In the genomic region with DNA sequence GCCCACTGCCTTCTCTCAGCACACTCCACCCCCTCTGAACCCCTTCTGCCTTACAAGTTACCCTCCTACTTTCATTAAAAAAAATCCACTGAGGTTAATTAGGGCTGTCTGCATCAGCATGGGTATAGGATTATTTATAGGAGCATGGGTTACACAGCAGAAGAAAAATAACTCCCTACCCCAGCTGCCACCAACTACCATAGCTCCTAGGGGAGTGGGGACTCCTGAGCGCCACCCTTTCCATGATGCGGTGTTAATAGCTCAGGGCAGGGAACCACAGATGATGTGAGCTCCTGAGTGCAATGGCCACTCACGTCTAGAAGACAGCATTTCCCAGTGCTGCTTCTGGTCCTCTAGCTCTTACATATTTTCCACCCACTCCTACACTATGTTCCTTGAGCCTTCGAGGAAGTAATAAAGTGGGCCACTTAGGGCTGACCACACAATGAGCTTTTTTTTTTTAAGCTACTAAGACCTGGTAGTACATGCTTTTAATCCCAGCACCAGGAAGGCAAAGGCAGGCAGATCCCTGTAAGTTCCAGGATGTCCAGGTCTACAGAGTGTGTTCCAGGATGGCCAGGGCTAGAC, we compare ENCODE assay signal across 21 mouse cellular contexts. TPM values are rescaled to one million over a fixed set of nuclear protein-coding genes. Genes with fewer than 3 reads are reported as not detected.
DNase-seq lines count a peak whose midpoint lies in the region; ATAC-seq and TF ChIP-seq lines count a peak whose summit lies in the region.
"Had no signal": no experiment of that assay in that cellular context is flagged by ENCODE, and none has a peak within 500 bp of the region (broad histone marks: within the 10 kb centered on the region; RNA-seq: fewer than 3 reads in every experiment).

No protein-coding gene starts in this region.

- no peak for TF ChIP-seq CTCF in heart, postnatal 0 days (IDR thresholded peaks at IDR 0.05; ENCODE audit: low read depth)

- DNase-seq in embryonic facial prominence, embryonic 14.5 days (ENCODE audit: low spot score) = no peak
- no peak for DNase-seq in embryonic facial prominence, embryonic 10.5 days (ENCODE audit: low spot score)
- no peak for DNase-seq in heart, postnatal 0 days (ENCODE audit: low spot score)
- no peak for DNase-seq in heart, postnatal 10 days
- no peak for DNase-seq in liver, embryonic 13.5 days
- peak; percentile 41 for DNase-seq in midbrain, embryonic 11.5 days (ENCODE audit: low spot score, missing footprints)
- DNase-seq in midbrain, embryonic 14.5 days = no peak
- DNase-seq: adrenal gland, postnatal 14 days; cerebellum, adult 8-10 months; gastrocnemius, postnatal 25 days; heart, postnatal 4 days; kidney, postnatal 10 days; left cerebral cortex, postnatal 4 days; thymus, postnatal 36 days had no signal

- H3K27me3 ChIP-seq in embryonic facial prominence, embryonic 14.5 days (replicated peaks; ENCODE audit: control insufficient read depth, insufficient read depth, low read length) = no peaks in the 10 kb centered on the region
- no peaks in the 10 kb centered on the region for H3K27me3 ChIP-seq in embryonic facial prominence, embryonic 10.5 days (replicated peaks; ENCODE audit: low read depth, poor library complexity, severe bottlenecking)
- no peaks in the 10 kb centered on the region for H3K27me3 ChIP-seq in heart, postnatal 0 days (ENCODE audit: control insufficient read depth, insufficient read depth, low read length)
- no peaks in the 10 kb centered on the region for H3K27me3 ChIP-seq in liver, embryonic 13.5 days
- no peaks in the 10 kb centered on the region for H3K27me3 ChIP-seq in liver, embryonic 12.5 days (replicated peaks)
- no peaks in the 10 kb centered on the region for H3K27me3 ChIP-seq in midbrain, embryonic 11.5 days (ENCODE audit: control insufficient read depth, insufficient read depth, low read length)
- no peaks in the 10 kb centered on the region for H3K27me3 ChIP-seq in midbrain, embryonic 14.5 days (ENCODE audit: control insufficient read depth, insufficient read depth, low read length)
- H3K27me3 ChIP-seq: hindbrain, embryonic 15.5 days; stomach, embryonic 15.5 days had no signal

- H3K27ac ChIP-seq in embryonic facial prominence, embryonic 14.5 days (replicated peaks; ENCODE audit: low read depth, low read length) = no peak overlapping the region
- H3K27ac ChIP-seq in embryonic facial prominence, embryonic 10.5 days (replicated peaks) = no peak overlapping the region
- peak overlapping the region; percentile 76 for H3K27ac ChIP-seq in heart, postnatal 0 days (ENCODE audit: low read depth)
- 0 out of 2 replicates have a peak overlapping the region, but pooled peaks have one; percentile 15 for H3K27ac ChIP-seq in liver, embryonic 13.5 days
- H3K27ac ChIP-seq in liver, embryonic 12.5 days = no peak overlapping the region
- H3K27ac ChIP-seq in midbrain, embryonic 11.5 days (ENCODE audit: low read depth, low read length) = no peak overlapping the region
- H3K27ac ChIP-seq in midbrain, embryonic 14.5 days (replicated peaks; ENCODE audit: low read depth, low read length) = no peak overlapping the region
- H3K27ac ChIP-seq: forebrain, embryonic 10.5 days; hindbrain, embryonic 15.5 days; midbrain, embryonic 10.5 days; stomach, embryonic 15.5 days had no signal

- 0 out of 2 replicates have a peak, but pooled peaks cover 6% of the 10 kb centered on the region for H3K36me3 ChIP-seq in embryonic facial prominence, embryonic 14.5 days (ENCODE audit: control insufficient read depth, insufficient read depth, low read length)
- peaks cover 18% of the 10 kb centered on the region for H3K36me3 ChIP-seq in embryonic facial prominence, embryonic 10.5 days (replicated peaks)
- H3K36me3 ChIP-seq in heart, postnatal 0 days (replicated peaks; ENCODE audit: control insufficient read depth, insufficient read depth, low read length) = 0 out of 2 replicates have a peak, but pooled peaks cover 1% of the 10 kb centered on the region
- 0 out of 2 replicates have a peak, but pooled peaks cover 3% of the 10 kb centered on the region for H3K36me3 ChIP-seq in liver, embryonic 13.5 days
- peaks cover 15% of the 10 kb centered on the region; the same call in 1 of the 2 replicates for H3K36me3 ChIP-seq in liver, embryonic 12.5 days
- no peaks in the 10 kb centered on the region for H3K36me3 ChIP-seq in midbrain, embryonic 11.5 days (ENCODE audit: control insufficient read depth, insufficient read depth, low read length)
- no peaks in the 10 kb centered on the region for H3K36me3 ChIP-seq in midbrain, embryonic 14.5 days (ENCODE audit: control insufficient read depth, insufficient read depth, low read length)
- H3K36me3 ChIP-seq: hindbrain, embryonic 15.5 days; midbrain, embryonic 10.5 days had no signal

- ATAC-seq in embryonic facial prominence, embryonic 14.5 days (ENCODE audit: low read depth) = peak; percentile 50; the same call in 1 of the 2 replicates
- no peak for ATAC-seq in heart, postnatal 0 days (ENCODE audit: insufficient read depth, low read depth)
- no peak for ATAC-seq in liver, embryonic 13.5 days (ENCODE audit: low read depth)
- ATAC-seq in liver, embryonic 12.5 days = no peak
- ATAC-seq in midbrain, embryonic 11.5 days (ENCODE audit: low FRiP score) = no peak
- no peak for ATAC-seq in midbrain, embryonic 14.5 days (ENCODE audit: low FRiP score, low TSS enrichment)
- ATAC-seq: forebrain, embryonic 16.5 days had no signal

- TF ChIP-seq EP300 in heart, postnatal 0 days (IDR thresholded peaks at IDR 0.05; ENCODE audit: low read depth) = no peak

- H3K9me3 ChIP-seq in embryonic facial prominence, embryonic 14.5 days (ENCODE audit: control insufficient read depth, low read length) = no peaks in the 10 kb centered on the region
- H3K9me3 ChIP-seq in embryonic facial prominence, embryonic 10.5 days = no peaks in the 10 kb centered on the region
- H3K9me3 ChIP-seq in heart, postnatal 0 days (replicated peaks; ENCODE audit: control insufficient read depth, low read length) = no peaks in the 10 kb centered on the region
- H3K9me3 ChIP-seq in liver, embryonic 13.5 days (replicated peaks) = no peaks in the 10 kb centered on the region
- no peaks in the 10 kb centered on the region for H3K9me3 ChIP-seq in liver, embryonic 12.5 days (replicated peaks)
- no peaks in the 10 kb centered on the region for H3K9me3 ChIP-seq in midbrain, embryonic 11.5 days (ENCODE audit: control insufficient read depth, low read length)
- no peaks in the 10 kb centered on the region for H3K9me3 ChIP-seq in midbrain, embryonic 14.5 days (ENCODE audit: control insufficient read depth, low read length)
- H3K9me3 ChIP-seq: forebrain, embryonic 10.5 days; hindbrain, embryonic 15.5 days; midbrain, embryonic 10.5 days; stomach, embryonic 15.5 days had no signal

- 78% methylated on average over 4 of the region's 4 CpGs for WGBS in embryonic facial prominence, embryonic 14.5 days
- 83% methylated on average over 4 of the region's 4 CpGs for WGBS in embryonic facial prominence, embryonic 10.5 days
- 58% methylated on average over 4 of the region's 4 CpGs for WGBS in heart, postnatal 0 days
- WGBS in liver, embryonic 13.5 days (ENCODE audit: insufficient replicate concordance) = 65% methylated on average over 4 of the region's 4 CpGs
- WGBS in liver, embryonic 12.5 days (ENCODE audit: insufficient replicate concordance) = 66% methylated on average over 4 of the region's 4 CpGs
- 81% methylated on average over 4 of the region's 4 CpGs for WGBS in midbrain, embryonic 11.5 days
- 81% methylated on average over 4 of the region's 4 CpGs for WGBS in midbrain, embryonic 14.5 days

- no peak overlapping the region for H3K9ac ChIP-seq in embryonic facial prominence, embryonic 14.5 days (ENCODE audit: low read depth, low read length)
- H3K9ac ChIP-seq in heart, postnatal 0 days (replicated peaks; ENCODE audit: low read depth, low read length) = no peak overlapping the region
- H3K9ac ChIP-seq in liver, embryonic 13.5 days = no peak overlapping the region
- H3K9ac ChIP-seq in liver, embryonic 12.5 days = no peak overlapping the region
- no peak overlapping the region for H3K9ac ChIP-seq in midbrain, embryonic 11.5 days (ENCODE audit: low read length)
- no peak overlapping the region for H3K9ac ChIP-seq in midbrain, embryonic 14.5 days (replicated peaks; ENCODE audit: low read length)
- H3K9ac ChIP-seq: hindbrain, embryonic 15.5 days; stomach, embryonic 15.5 days had no signal

- H3K4me3 ChIP-seq in embryonic facial prominence, embryonic 14.5 days (ENCODE audit: low read depth, low read length) = no peak overlapping the region
- no peak overlapping the region for H3K4me3 ChIP-seq in embryonic facial prominence, embryonic 10.5 days
- no peak overlapping the region for H3K4me3 ChIP-seq in heart, postnatal 0 days (ENCODE audit: low read depth, low read length)
- H3K4me3 ChIP-seq in liver, embryonic 13.5 days (replicated peaks) = no peak overlapping the region
- H3K4me3 ChIP-seq in liver, embryonic 12.5 days = no peak overlapping the region
- no peak overlapping the region for H3K4me3 ChIP-seq in midbrain, embryonic 11.5 days (ENCODE audit: low read depth, low read length)
- no peak overlapping the region for H3K4me3 ChIP-seq in midbrain, embryonic 14.5 days (replicated peaks; ENCODE audit: low read depth, low read length)
- H3K4me3 ChIP-seq: forebrain, embryonic 10.5 days; hindbrain, embryonic 15.5 days; midbrain, embryonic 10.5 days; stomach, embryonic 15.5 days had no signal

- no peak overlapping the region for H3K4me2 ChIP-seq in embryonic facial prominence, embryonic 14.5 days (ENCODE audit: low read depth, low read length)
- H3K4me2 ChIP-seq in heart, postnatal 0 days (ENCODE audit: low read depth, low read length) = no peak overlapping the region
- H3K4me2 ChIP-seq in liver, embryonic 13.5 days = no peak overlapping the region
- H3K4me2 ChIP-seq in liver, embryonic 12.5 days = no peak overlapping the region
- no peak overlapping the region for H3K4me2 ChIP-seq in midbrain, embryonic 11.5 days
- H3K4me2 ChIP-seq in midbrain, embryonic 14.5 days (ENCODE audit: low read length) = no peak overlapping the region
- H3K4me2 ChIP-seq: hindbrain, embryonic 15.5 days; liver, embryonic 11.5 days; stomach, embryonic 15.5 days had no signal

- intact Hi-C loops in heart, postnatal 10 days (cut with DNase I) = no loop called here

- H3K4me1 ChIP-seq in embryonic facial prominence, embryonic 14.5 days (ENCODE audit: control insufficient read depth, insufficient read depth, low read length) = peaks cover 10% of the 10 kb centered on the region
- peaks cover 15% of the 10 kb centered on the region for H3K4me1 ChIP-seq in embryonic facial prominence, embryonic 10.5 days
- peaks cover 51% of the 10 kb centered on the region for H3K4me1 ChIP-seq in heart, postnatal 0 days (ENCODE audit: control insufficient read depth, insufficient read depth)
- peaks cover 63% of the 10 kb centered on the region for H3K4me1 ChIP-seq in liver, embryonic 13.5 days (replicated peaks)
- H3K4me1 ChIP-seq in liver, embryonic 12.5 days = peaks cover 38% of the 10 kb centered on the region
- H3K4me1 ChIP-seq in midbrain, embryonic 11.5 days (ENCODE audit: control insufficient read depth, insufficient read depth, low read length) = 0 out of 2 replicates have a peak, but pooled peaks cover 2% of the 10 kb centered on the region
- no peaks in the 10 kb centered on the region for H3K4me1 ChIP-seq in midbrain, embryonic 14.5 days (ENCODE audit: control insufficient read depth, insufficient read depth, low read length)
- H3K4me1 ChIP-seq: hindbrain, embryonic 15.5 days had no signal

RNA-seq across cellular contexts. Expression of a gene that starts 44.9 kb away (rescaled TPM):
- 152 and 153 TPM in 2 replicates for polyA plus RNA-seq in embryonic facial prominence, embryonic 14.5 days (2014; fragmentation: Nextera tagmentation; extraction: Ambion mirVana)
- 132 and 136 TPM in 2 replicates for polyA plus RNA-seq in embryonic facial prominence, embryonic 10.5 days (2016; fragmentation: Nextera tagmentation; extraction: Ambion mirVana)
- 267 and 380 TPM in 2 replicates for total RNA-seq in heart, postnatal 0 days (2014; rRNA removed; ENCODE audit: low replicate concordance)
- 66.4 and 68.8 TPM in 2 replicates for polyA plus RNA-seq in heart, postnatal 0 days (2015; fragmentation: Nextera tagmentation; extraction: Ambion mirVana)
- total RNA-seq in heart, postnatal 10 days (2021) = 100 to 1,000 TPM; 117 to 118 TPM
- 112 and 118 TPM in 2 replicates for polyA plus RNA-seq in liver, embryonic 13.5 days (2015; fragmentation: Nextera tagmentation; extraction: Ambion mirVana)
- 122 and 125 TPM in 2 replicates for polyA plus RNA-seq in liver, embryonic 12.5 days (2016; fragmentation: Nextera tagmentation; extraction: Ambion mirVana)
- 116 and 127 TPM in 2 replicates for polyA plus RNA-seq in midbrain, embryonic 11.5 days (2014; fragmentation: Nextera tagmentation; extraction: Ambion mirVana)
- polyA plus RNA-seq in midbrain, embryonic 14.5 days (2014; fragmentation: Nextera tagmentation; extraction: Ambion mirVana) = 87.5 and 90.8 TPM in 2 replicates

RNA-seq across cellular contexts. Expression of a gene that starts 55.9 kb away (rescaled TPM):
- 2.9 and 3.2 TPM in 2 replicates for polyA plus RNA-seq in embryonic facial prominence, embryonic 14.5 days (2014; fragmentation: Nextera tagmentation; extraction: Ambion mirVana)
- 0.15 and 0.22 TPM in 2 replicates for polyA plus RNA-seq in embryonic facial prominence, embryonic 10.5 days (2016; fragmentation: Nextera tagmentation; extraction: Ambion mirVana)
- 0.08 TPM in 1 of 2 replicates, not detected in the other for total RNA-seq in heart, postnatal 0 days (2014; rRNA removed; ENCODE audit: low replicate concordance)
- not detected in 2 replicates for polyA plus RNA-seq in heart, postnatal 0 days (2015; fragmentation: Nextera tagmentation; extraction: Ambion mirVana)
- total RNA-seq in heart, postnatal 10 days (2021) = under 1 TPM; 0.10 to 0.12 TPM
- polyA plus RNA-seq in liver, embryonic 13.5 days (2015; fragmentation: Nextera tagmentation; extraction: Ambion mirVana) = 0.01 TPM in 2 replicates
- 0.04 TPM in 1 of 2 replicates, not detected in the other for polyA plus RNA-seq in liver, embryonic 12.5 days (2016; fragmentation: Nextera tagmentation; extraction: Ambion mirVana)
- 0.29 and 0.40 TPM in 2 replicates for polyA plus RNA-seq in midbrain, embryonic 11.5 days (2014; fragmentation: Nextera tagmentation; extraction: Ambion mirVana)
- polyA plus RNA-seq in midbrain, embryonic 14.5 days (2014; fragmentation: Nextera tagmentation; extraction: Ambion mirVana) = 0.75 and 1.3 TPM in 2 replicates

Comparison
In these comparisons a context has a peak if more than half of its experiments do, and no peak if none do; other contexts are left out.
1. H3K27ac ChIP-seq: peak in heart, postnatal 0 days (single experiment) and liver, embryonic 13.5 days (single experiment); none in embryonic facial prominence, embryonic 14.5 days (single experiment), embryonic facial prominence, embryonic 10.5 days (single experiment), liver, embryonic 12.5 days (single experiment), midbrain, embryonic 11.5 days (single experiment) and midbrain, embryonic 14.5 days (single experiment).